Mouse (Mus musculus) CD4-positive helper T cell, adult 2 months (primary cell): ENCODE data around the gene Acrbp.
"Not testable (repeated sequence)": the region's sequence is repeated elsewhere in the genome, so short reads cannot be mapped to it uniquely, and the experiment has no call there.

Experiments
- DNase-seq: peaks from one replicate; pipeline ENCODE4 v3.0.0-alpha.2; 2012; ENCODE audit warnings: low read depth, missing footprints, low spot score

The Acrbp gene

DNA sequence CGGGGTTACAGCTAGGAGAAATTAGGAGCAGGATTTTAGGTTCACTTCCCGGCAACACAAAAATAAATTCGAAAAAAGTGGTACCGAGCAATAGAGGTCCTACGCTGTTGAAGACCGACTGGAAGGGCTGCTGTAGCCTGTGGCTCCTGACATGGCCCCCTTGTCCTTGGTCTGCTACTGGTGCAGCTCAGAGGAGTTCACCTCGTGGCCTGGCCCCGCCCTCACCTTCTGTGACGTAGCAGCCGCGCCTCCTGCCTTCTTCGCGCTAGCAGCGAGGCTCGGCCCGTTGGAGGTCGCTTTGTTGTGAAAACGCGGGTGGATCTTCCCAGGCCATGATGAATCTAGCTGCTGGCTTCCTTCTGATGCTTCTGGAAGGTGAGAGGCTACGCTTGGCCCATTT, at the start of gene Acrbp:
TSS of gene Acrbp (plus strand) at position 12 of the 400 bp plus-strand sequence.
- no peak for DNase-seq

- DNase-seq: no peak
These were observed 45.8 kb upstream of the Acrbp start for GRCm38 (mm10) chr6:125003706-125004105.

GRCm38 (mm10) chr6:125005086-125005485, 44.4 kb upstream of the Acrbp start:
- DNase-seq: no peak

- DNase-seq: no peak
These were observed 41.4 kb upstream of the Acrbp start for GRCm38 (mm10) chr6:125008060-125008459.

DNA sequence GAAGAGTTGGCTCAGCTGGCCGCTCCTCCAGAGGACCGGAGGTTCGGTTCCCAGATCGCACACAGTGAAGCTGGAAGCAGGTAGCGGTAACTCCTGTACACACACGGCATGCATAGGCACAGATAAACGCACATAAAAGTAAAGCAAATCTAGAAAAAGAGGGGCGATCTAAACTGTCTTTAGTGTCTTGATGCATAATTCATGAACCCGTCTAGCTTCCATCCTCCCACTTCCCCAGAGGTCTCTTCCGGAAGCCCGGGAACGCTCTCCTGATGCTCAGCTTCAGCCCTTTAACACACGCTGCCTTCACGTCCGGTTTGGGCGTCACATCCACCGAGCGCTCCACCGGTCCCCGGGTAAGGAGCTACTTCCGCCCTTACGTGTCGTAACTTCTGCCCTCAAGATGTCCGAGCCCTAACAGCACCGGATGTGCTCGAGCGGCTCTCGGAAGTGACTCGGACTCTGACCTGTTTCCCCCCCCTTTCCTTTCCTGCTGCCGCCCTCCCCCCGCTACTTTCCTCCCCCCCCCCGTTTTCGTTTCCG, 40.8 kb upstream of the Acrbp start:
- DNase-seq: peak; percentile 98

DNA sequence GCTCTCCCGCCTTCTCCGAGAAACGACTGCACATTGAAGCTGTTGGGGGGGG, 40.5 kb upstream of the Acrbp start, which contains the start of gene Zfp384:
TSS of gene Zfp384 (plus strand) at position 17 of the 52 bp plus-strand sequence.
- DNase-seq: no peak

DNA sequence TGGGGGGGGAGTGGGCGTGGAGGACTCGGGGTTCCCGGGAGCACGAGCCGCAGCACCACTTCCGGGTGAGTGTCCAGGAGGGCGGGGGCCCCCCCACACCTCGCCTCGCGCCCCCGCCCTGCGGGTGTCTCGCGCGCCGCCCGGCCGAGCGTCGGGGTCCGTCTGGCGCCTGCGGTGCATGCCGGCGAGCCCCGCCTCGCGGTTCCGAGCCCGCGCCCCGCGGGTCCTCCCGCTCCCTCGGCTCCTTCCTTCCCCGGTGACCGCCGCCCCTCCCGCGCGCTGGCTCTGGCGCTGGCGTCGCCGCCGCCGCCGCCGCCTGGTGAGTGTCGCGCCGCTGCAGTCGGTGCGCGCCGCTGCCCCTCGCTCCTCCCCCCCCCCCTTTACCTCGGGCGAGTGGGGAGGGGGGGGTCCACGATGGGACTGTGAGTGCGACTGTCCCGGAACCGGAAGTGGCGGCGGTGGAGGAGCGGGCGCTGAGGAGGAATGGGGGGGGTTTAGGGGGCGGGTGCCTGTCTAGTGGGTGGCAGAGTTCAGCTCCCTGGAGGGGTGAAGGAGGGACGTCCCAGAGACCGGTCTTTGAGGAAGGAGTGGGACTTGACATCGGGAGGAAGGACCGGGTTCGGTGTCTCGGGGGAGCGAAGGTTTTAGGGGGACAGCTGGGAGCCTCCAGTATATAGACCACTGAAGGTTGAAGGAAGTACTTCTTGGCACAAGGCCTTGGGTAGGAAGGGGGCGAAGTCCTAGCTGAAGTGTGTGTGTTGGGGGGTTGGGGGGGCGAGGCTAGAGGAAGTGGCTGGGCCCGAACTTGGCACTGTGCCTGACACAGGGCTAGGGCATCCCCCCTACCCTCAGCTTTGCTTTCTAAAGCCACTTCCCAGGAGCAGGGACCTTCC, 40.1 kb upstream of the Acrbp start:
- peak; percentile 91 for DNase-seq

- DNase-seq: no peak
These were observed 31.8 kb upstream of the Acrbp start for GRCm38 (mm10) chr6:125017682-125018081.

DNA sequence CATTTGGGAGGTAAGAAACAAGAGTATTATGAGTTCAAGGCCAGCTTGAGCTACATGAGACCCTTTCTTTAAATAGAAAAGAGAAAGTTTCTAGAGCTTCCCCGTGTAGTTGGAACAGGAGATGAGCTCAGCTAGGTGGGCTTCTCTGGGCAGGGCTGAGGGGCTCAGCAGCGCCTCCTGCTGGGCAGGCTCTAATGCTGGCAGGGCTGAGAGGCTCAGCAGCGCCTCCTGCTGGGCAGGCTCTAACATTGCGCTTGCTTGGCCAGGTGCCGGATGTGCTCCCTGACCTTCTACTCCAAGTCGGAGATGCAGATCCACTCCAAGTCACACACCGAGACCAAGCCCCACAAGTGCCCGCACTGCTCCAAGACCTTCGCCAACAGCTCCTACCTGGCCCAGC, 19.0 kb upstream of the Acrbp start:
- peak; percentile 75 for DNase-seq

GRCm38 (mm10) chr6:125031604-125032003, 17.9 kb upstream of the Acrbp start:
- DNase-seq: no peak

- no peak for DNase-seq
These were observed 10.8 kb upstream of the Acrbp start for GRCm38 (mm10) chr6:125038666-125039065.

DNA sequence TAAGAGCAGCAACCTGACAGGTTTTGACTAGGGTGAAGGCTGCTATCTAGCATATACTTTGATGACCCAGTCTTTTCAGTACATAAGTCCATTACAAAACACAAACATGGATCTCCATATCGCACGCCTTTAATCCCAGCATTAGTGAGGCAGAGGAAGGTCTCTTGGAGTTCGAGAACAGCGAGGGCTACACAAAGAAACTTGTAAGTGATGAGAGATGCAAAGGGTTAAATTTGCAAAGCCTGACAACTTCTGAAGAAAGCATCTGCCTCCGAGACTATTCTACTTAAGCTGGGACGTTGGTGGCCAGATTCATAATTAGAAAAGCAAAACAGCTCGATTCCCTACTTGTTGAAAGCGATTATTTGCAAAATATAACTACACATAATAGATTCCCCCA, 10.4 kb upstream of the Acrbp start:
- DNase-seq: no peak

DNA sequence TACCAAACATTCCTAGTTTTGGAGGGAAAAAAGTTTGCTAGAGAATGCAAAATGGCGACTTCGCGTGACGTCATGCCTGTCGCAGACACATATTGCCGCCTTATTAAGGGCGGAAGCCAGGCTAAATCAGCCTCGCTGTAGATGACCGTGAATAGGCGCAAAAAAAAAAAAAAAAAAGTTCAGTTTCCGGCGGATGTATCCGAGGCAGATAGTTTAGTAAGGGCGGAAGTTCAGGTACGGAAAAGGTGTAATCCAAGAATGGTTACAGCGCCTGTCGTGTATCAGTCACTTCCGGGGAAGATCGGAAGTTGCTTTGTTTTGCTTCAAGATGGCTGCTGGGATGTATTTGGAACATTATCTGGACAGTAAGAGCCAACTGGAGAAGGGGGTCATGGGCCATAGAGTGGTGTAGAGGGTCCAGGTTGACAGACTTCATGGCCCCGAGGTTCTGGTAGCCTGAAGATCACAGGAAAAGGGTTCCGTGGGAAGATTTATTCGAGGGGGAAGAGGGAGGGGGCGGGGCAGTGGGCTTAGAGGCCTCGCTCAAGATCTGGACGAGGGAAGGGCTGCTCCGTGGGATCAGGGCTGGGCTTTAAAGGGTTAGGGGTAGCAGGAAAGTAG, 9.8 kb upstream of the Acrbp start, which contains the start of gene Ing4:
TSS of gene Ing4 (plus strand) at position 228 of the 621 bp plus-strand sequence.
- peak; percentile 99 for DNase-seq

GRCm38 (mm10) chr6:125040221-125040620, 9.3 kb upstream of the Acrbp start:
- DNase-seq: no peak

GRCm38 (mm10) chr6:125041047-125041446, 8.4 kb upstream of the Acrbp start:
- peak; percentile 19 for DNase-seq

DNA sequence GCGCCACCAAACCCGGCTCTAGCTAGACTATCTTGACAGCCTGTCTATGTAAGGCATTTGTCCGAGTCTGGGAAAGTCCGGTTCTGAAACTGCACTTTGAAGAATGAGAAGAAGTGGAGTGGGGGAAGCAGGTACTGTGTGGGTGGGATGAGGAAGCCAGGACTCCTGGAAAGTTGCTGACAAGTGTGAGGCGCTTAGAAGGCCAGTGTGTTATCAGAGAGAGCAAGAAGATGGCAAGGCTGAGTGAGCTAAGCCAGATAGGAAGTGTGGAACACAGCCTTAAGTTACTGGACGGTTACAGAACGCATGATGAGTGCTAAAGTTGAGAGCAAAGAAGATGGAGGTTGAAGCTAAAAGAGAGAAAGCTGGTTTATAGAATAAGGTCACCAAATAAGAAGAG, 7.4 kb upstream of the Acrbp start:
- DNase-seq: no peak

DNA sequence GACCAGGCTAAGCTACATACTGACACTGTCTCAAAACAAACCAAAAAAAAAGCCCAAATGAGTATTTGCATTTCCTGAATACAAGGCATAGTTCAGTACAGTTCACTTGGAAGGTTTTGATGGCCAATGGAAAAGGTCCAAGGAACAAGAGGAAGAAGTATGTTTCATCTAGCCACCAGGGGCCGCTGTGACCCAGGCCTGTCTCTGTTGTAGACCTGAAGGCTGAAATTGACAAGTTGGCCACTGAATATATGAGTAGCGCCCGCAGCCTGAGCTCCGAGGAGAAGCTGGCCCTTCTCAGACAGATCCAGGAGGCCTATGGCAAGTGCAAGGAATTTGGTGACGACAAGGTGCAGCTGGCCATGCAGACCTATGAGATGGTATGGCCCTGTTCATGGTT, 2.8 kb upstream of the Acrbp start:
- peak; percentile 77 for DNase-seq

- peak; percentile 50 for DNase-seq
These were observed 1.7 kb downstream of the Acrbp start for GRCm38 (mm10) chr6:125051237-125051636.

- DNase-seq: no peak
These were observed 12.0 kb downstream of the Acrbp start for GRCm38 (mm10) chr6:125061493-125061892.

DNA sequence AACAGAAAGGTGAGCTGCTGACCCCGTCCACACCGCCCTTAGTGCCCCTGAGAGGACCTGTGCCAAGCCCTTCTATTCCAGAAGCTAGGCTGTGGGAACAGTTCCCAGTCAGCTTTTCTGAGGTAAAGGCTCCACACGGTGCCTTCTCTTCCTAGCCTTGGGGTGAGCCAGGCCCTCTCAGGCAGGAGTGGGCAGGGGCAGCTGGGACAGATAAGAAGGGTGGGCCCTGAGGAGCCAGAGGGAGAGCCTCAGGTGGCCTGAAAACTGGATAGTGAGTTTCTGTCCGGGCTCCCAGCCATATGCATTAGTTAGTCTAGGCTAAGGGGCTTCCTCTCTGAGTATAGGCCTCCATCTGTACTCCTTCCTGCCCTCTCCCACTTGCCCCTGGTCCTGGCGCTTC, 13.0 kb downstream of the Acrbp start:
- no peak for DNase-seq

DNA sequence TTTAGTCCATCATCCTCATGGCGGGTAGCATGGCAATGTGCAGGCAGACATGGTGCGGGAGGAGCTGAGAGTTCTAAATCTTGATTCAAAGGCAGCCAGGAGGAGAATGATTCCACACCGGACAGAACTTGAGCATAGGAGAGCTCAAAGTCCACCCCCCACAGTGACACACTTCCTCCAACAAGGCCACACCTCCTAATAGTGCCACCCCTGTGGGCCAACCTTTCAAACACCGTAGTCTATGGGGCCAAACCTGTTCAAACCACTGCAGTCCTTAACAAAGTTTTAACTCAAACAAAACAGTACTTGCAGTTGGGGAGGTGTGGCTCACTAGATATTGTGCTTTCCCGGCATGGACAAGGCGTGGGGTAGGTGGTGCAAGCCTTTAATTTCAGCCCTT, 14.4 kb downstream of the Acrbp start:
- DNase-seq: no peak

GRCm38 (mm10) chr6:125065223-125065622, 15.7 kb downstream of the Acrbp start:
- not testable (repeated sequence) for DNase-seq

- peak; percentile 82 for DNase-seq
These were observed 18.1 kb downstream of the Acrbp start, which contains the start of gene Lpar5 for GRCm38 (mm10) chr6:125067571-125067995. Gene Lpar5 (plus strand): TSS chr6:125067920.
